20 mouse cellular contexts compared by ENCODE assay signal in genomic region chr19:5309025-5309424, GRCm38 (mm10). TPM values are rescaled to one million over a fixed set of nuclear protein-coding genes. Genes with fewer than 3 reads are reported as not detected.
A peak's percentile ranks its signal among the peaks of the same experiment; 100 is the strongest.
DNase-seq lines count a peak whose midpoint lies in the region; ATAC-seq lines count a peak whose summit lies in the region.
"Had no signal": no experiment of that assay in that cellular context is flagged by ENCODE, and none has a peak within 500 bp of the region (broad histone marks: within the 10 kb centered on the region; RNA-seq: fewer than 3 reads in every experiment).

No protein-coding gene starts in this region.

- H3K27ac ChIP-seq in forebrain, embryonic 14.5 days (ENCODE audit: low read depth, low read length), result no peak overlapping the region
- H3K27ac ChIP-seq in forebrain, embryonic 15.5 days (replicated peaks), result no peak overlapping the region
- H3K27ac ChIP-seq: layer of hippocampus, adult 2 months; stomach, postnatal 0 days had no signal

- no peaks in the 10 kb centered on the region for H3K4me1 ChIP-seq in forebrain, embryonic 14.5 days (ENCODE audit: control insufficient read depth, insufficient read depth, low read length)
- H3K4me1 ChIP-seq in forebrain, embryonic 15.5 days, result no peaks in the 10 kb centered on the region

- no peak for ATAC-seq in forebrain, embryonic 14.5 days
- ATAC-seq in forebrain, embryonic 15.5 days (replicated peaks), result no peak

- H3K36me3 ChIP-seq in forebrain, embryonic 14.5 days (ENCODE audit: control insufficient read depth, insufficient read depth, low read length), result peaks cover 36% of the 10 kb centered on the region
- peaks cover 38% of the 10 kb centered on the region for H3K36me3 ChIP-seq in forebrain, embryonic 15.5 days

- peak; percentile 48 for DNase-seq in forebrain, embryonic 14.5 days (ENCODE audit: low spot score)
- DNase-seq in 3T3-L1 (ENCODE audit: low read depth, low spot score), result peak; percentile 32
- DNase-seq in Muller cell, postnatal 12 days (ENCODE audit: inconsistent ontology term), result peak; percentile 26
- DNase-seq in mesoderm, embryonic 11.5 days (ENCODE audit: low read depth, low spot score), result peak; percentile 60
- DNase-seq in layer of hippocampus, adult 9-10 months (ENCODE audit: low spot score), result no peak
- DNase-seq in left cerebral cortex, adult 8-10 months (ENCODE audit: low spot score in 2 of 2), result no peak
- DNase-seq: adrenal gland, postnatal 25 days had no signal

- no peaks in the 10 kb centered on the region for H3K9me3 ChIP-seq in forebrain, embryonic 14.5 days (replicated peaks; ENCODE audit: control insufficient read depth, low read length)
- H3K9me3 ChIP-seq in forebrain, embryonic 15.5 days, result no peaks in the 10 kb centered on the region

- H3K4me3 ChIP-seq in forebrain, embryonic 14.5 days (ENCODE audit: low read depth, low read length), result no peak overlapping the region
- no peak overlapping the region for H3K4me3 ChIP-seq in forebrain, embryonic 15.5 days
- H3K4me3 ChIP-seq: layer of hippocampus, adult 2 months had no signal

- H3K9ac ChIP-seq in forebrain, embryonic 14.5 days (ENCODE audit: low read length), result no peak overlapping the region
- no peak overlapping the region for H3K9ac ChIP-seq in forebrain, embryonic 15.5 days (replicated peaks)

- no peaks in the 10 kb centered on the region for H3K27me3 ChIP-seq in forebrain, embryonic 14.5 days (replicated peaks; ENCODE audit: control insufficient read depth, insufficient read depth, low read length)
- no peaks in the 10 kb centered on the region for H3K27me3 ChIP-seq in forebrain, embryonic 15.5 days

- WGBS in forebrain, embryonic 14.5 days, result 83% methylated on average over 7 of the region's 7 CpGs
- WGBS in forebrain, embryonic 15.5 days, result 86% methylated on average over 7 of the region's 7 CpGs

- no peak overlapping the region for H3K4me2 ChIP-seq in forebrain, embryonic 14.5 days (ENCODE audit: low read length)
- no peak overlapping the region for H3K4me2 ChIP-seq in forebrain, embryonic 15.5 days (replicated peaks)

RNA-seq across cellular contexts. Expression of gene Gal3st3, which starts 10.9 kb away (rescaled TPM):
- 20.9 and 26.3 TPM in 2 replicates for polyA plus RNA-seq in forebrain, embryonic 14.5 days (2014; fragmentation: Nextera tagmentation; extraction: Ambion mirVana)
- 31.4 and 31.6 TPM in 2 replicates for polyA plus RNA-seq in forebrain, embryonic 15.5 days (2015; fragmentation: Nextera tagmentation; extraction: Ambion mirVana)
- total RNA-seq in left cerebral cortex, adult 8-10 months (2022), result 10 to 100 TPM; 55.7 to 57.0 (median 56.3) TPM
- total RNA-seq: adrenal gland, postnatal 25 days; CH12.LX; common myeloid progenitor, adult 5-6 weeks; granulocyte monocyte progenitor cell, adult 5-6 weeks; liver, adult 2 months; megakaryocyte-erythroid progenitor cell, adult 5-6 weeks had no signal
- polyA plus RNA-seq: liver, adult 2 months; small intestine, adult 2 months had no signal

RNA-seq across cellular contexts. Expression of gene Sf3b2, which starts 13.8 kb away (rescaled TPM):
- 298 and 333 TPM in 2 replicates for polyA plus RNA-seq in forebrain, embryonic 14.5 days (2014; fragmentation: Nextera tagmentation; extraction: Ambion mirVana)
- 381 and 383 TPM in 2 replicates for polyA plus RNA-seq in forebrain, embryonic 15.5 days (2015; fragmentation: Nextera tagmentation; extraction: Ambion mirVana)
- total RNA-seq in left cerebral cortex, adult 8-10 months (2022), result 100 to 1,000 TPM; 201 to 220 (median 207) TPM

RNA-seq across cellular contexts. Expression of gene Catsper1, which starts 26.5 kb away (rescaled TPM):
- not detected in 2 replicates for polyA plus RNA-seq in forebrain, embryonic 14.5 days (2014; fragmentation: Nextera tagmentation; extraction: Ambion mirVana)
- not detected in 2 replicates for polyA plus RNA-seq in forebrain, embryonic 15.5 days (2015; fragmentation: Nextera tagmentation; extraction: Ambion mirVana)
- total RNA-seq in left cerebral cortex, adult 8-10 months (2022), result not detected
- total RNA-seq: adrenal gland, postnatal 25 days; CH12.LX; common myeloid progenitor, adult 5-6 weeks; granulocyte monocyte progenitor cell, adult 5-6 weeks; layer of hippocampus, adult 2 months; left cerebral cortex, postnatal 14 days; liver, adult 2 months; megakaryocyte-erythroid progenitor cell, adult 5-6 weeks had no signal
- polyA plus RNA-seq: heart, postnatal 0 days; kidney, embryonic 16.5 days; liver, adult 2 months; lung, embryonic 16.5 days; small intestine, adult 2 months; stomach, postnatal 0 days had no signal

RNA-seq across cellular contexts. Expression of gene Pacs1, which starts 36.1 kb away (rescaled TPM):
- polyA plus RNA-seq in forebrain, embryonic 14.5 days (2014; fragmentation: Nextera tagmentation; extraction: Ambion mirVana), result 25.0 and 29.4 TPM in 2 replicates
- 32.5 and 33.3 TPM in 2 replicates for polyA plus RNA-seq in forebrain, embryonic 15.5 days (2015; fragmentation: Nextera tagmentation; extraction: Ambion mirVana)
- 10 to 100 TPM; 63.3 to 64.7 (median 64.5) TPM for total RNA-seq in left cerebral cortex, adult 8-10 months (2022)

RNA-seq across cellular contexts. Expression of gene Cst6, which starts 40.3 kb away (rescaled TPM):
- 4.0 and 5.6 TPM in 2 replicates for polyA plus RNA-seq in forebrain, embryonic 14.5 days (2014; fragmentation: Nextera tagmentation; extraction: Ambion mirVana)
- polyA plus RNA-seq in forebrain, embryonic 15.5 days (2015; fragmentation: Nextera tagmentation; extraction: Ambion mirVana), result 2.7 and 3.1 TPM in 2 replicates
- 10 to 100 TPM; 21.5 to 39.4 (median 34.1) TPM for total RNA-seq in left cerebral cortex, adult 8-10 months (2022)
- total RNA-seq: common myeloid progenitor, adult 5-6 weeks; granulocyte monocyte progenitor cell, adult 5-6 weeks; liver, adult 2 months; megakaryocyte-erythroid progenitor cell, adult 5-6 weeks had no signal
- polyA plus RNA-seq: kidney, embryonic 16.5 days; liver, adult 2 months had no signal

Comparison
In these comparisons a context has a peak if more than half of its experiments do, and no peak if none do; other contexts are left out.
1. DNase-seq: peak in forebrain, embryonic 14.5 days (single experiment), 3T3-L1 (single experiment), Muller cell, postnatal 12 days (single experiment) and mesoderm, embryonic 11.5 days (single experiment); none in layer of hippocampus, adult 9-10 months (single experiment) and left cerebral cortex, adult 8-10 months (0 of 2).